Mouse (Mus musculus) left cerebral cortex, postnatal 25 days (tissue): ENCODE measurements around the gene Samd5. TPM values are rescaled to one million over a fixed set of nuclear protein-coding genes. Genes with fewer than 3 reads are reported as not detected.
A peak's percentile ranks its signal among the peaks of the same experiment; 100 is the strongest.

Experiments used
- DNase-seq, 2 experiments: peaks; one replicate each; pipeline ENCODE4 v3.0.0; 2022; ENCODE audit warnings: low spot score in 2 of 2, mixed read lengths in 1 of 2
- intact Hi-C: fragments of 180-260 bp; cut with DNase I; formaldehyde crosslinking; loops from one replicate; pipeline ENCODE4 v1.15.1; 2025
- total RNA-seq, 2 experiments: library from RNA; stranded (reverse); gene quantifications; 2 replicates each; pipeline ENCODE4 v1.2.3; 2021

The Samd5 gene
- total RNA-seq, 2 experiments from 2014 or later, result 10.0 to 10.6 TPM

GRCm38 (mm10) chr10:9668791-9669190, 6.2 kb downstream of the Samd5 start:
- DNase-seq, result no peak
- intact Hi-C loops, result no loop called here

GRCm38 (mm10) chr10:9652946-9653345, 22.1 kb downstream of the Samd5 start:
- no peak for DNase-seq
- intact Hi-C loops, result no loop called here

GRCm38 (mm10) chr10:9650050-9650825, 24.8 kb downstream of the Samd5 start:
- DNase-seq, result peak; percentile 35 to 61
- intact Hi-C loops, result no loop called here

GRCm38 (mm10) chr10:9648464-9648863, 26.5 kb downstream of the Samd5 start:
- intact Hi-C loops, result no loop called here
- no peak for DNase-seq

GRCm38 (mm10) chr10:9647741-9648140, 27.3 kb downstream of the Samd5 start:
- DNase-seq, result peak in 1 of 2 experiments; percentile 15
- intact Hi-C loops, result no loop called here

- intact Hi-C loops, result no loop called here
- DNase-seq, result no peak
Measured at GRCm38 (mm10) chr10:9646391-9646790, 28.6 kb downstream of the Samd5 start.

GRCm38 (mm10) chr10:9643531-9643930, 31.5 kb downstream of the Samd5 start:
- intact Hi-C loops, result loop anchor here (5.0 kb wide), 1 partner anchor 56 kb away; no protein-coding TSS in a partner anchor
- no peak for DNase-seq

GRCm38 (mm10) chr10:9642077-9642476, 32.9 kb downstream of the Samd5 start:
- DNase-seq, result peak; percentile 58 to 84
- intact Hi-C loops, result loop anchor here (5.0 kb wide), 1 partner anchor 55 kb away; no protein-coding TSS in a partner anchor

GRCm38 (mm10) chr10:9640678-9641077, 34.3 kb downstream of the Samd5 start:
- intact Hi-C loops, result loop anchor here (5.0 kb wide), 1 partner anchor 53 kb away; no protein-coding TSS in a partner anchor

GRCm38 (mm10) chr10:9640056-9640455, 35.0 kb downstream of the Samd5 start:
- intact Hi-C loops, result loop anchor here (5.0 kb wide), 1 partner anchor 53 kb away; no protein-coding TSS in a partner anchor
- DNase-seq, result no peak

More at GRCm38 (mm10) chr10:9640678-9641077, 34.3 kb downstream of the Samd5 start:
- no peak for DNase-seq

GRCm38 (mm10) chr10:9625356-9625755, 49.7 kb downstream of the Samd5 start:
- DNase-seq, result no peak
- intact Hi-C loops, result no loop called here

GRCm38 (mm10) chr10:9621926-9622688, 52.9 kb downstream of the Samd5 start:
- intact Hi-C loops, result no loop called here
- DNase-seq, result no peak

GRCm38 (mm10) chr10:9621055-9621454, 54.0 kb downstream of the Samd5 start:
- intact Hi-C loops, result no loop called here
- no peak for DNase-seq

GRCm38 (mm10) chr10:9615009-9615408, 60.0 kb downstream of the Samd5 start:
- no peak for DNase-seq
- intact Hi-C loops, result no loop called here

- DNase-seq, result no peak
- intact Hi-C loops, result no loop called here
Measured at GRCm38 (mm10) chr10:9608854-9609253, 66.2 kb downstream of the Samd5 start.

- DNase-seq, result no peak
- intact Hi-C loops, result no loop called here
Measured at GRCm38 (mm10) chr10:9607155-9607554, 67.9 kb downstream of the Samd5 start.

GRCm38 (mm10) chr10:9605635-9606034, 69.4 kb downstream of the Samd5 start:
- no peak for DNase-seq
- intact Hi-C loops, result no loop called here

- intact Hi-C loops, result no loop called here
- DNase-seq, result peak in 1 of 2 experiments; percentile 41
Measured at GRCm38 (mm10) chr10:9603290-9603689, 71.7 kb downstream of the Samd5 start.

GRCm38 (mm10) chr10:9602845-9603244, 72.2 kb downstream of the Samd5 start:
- peak in 1 of 2 experiments; percentile 56 for DNase-seq
- intact Hi-C loops, result no loop called here

GRCm38 (mm10) chr10:9602389-9602788, 72.6 kb downstream of the Samd5 start:
- DNase-seq, result peak; percentile 21 to 74
- intact Hi-C loops, result no loop called here

GRCm38 (mm10) chr10:9596228-9596627, 78.8 kb downstream of the Samd5 start:
- intact Hi-C loops, result no loop called here

More at GRCm38 (mm10) chr10:9596228-9596627, 78.8 kb downstream of the Samd5 start:
- DNase-seq, result no peak
